Mouse (Mus musculus) MEL (cell line): Measurements from ENCODE around the gene Gm11027. TPM values are rescaled to one million over a fixed set of nuclear protein-coding genes. Genes with fewer than 3 reads are reported as not detected.
A peak's percentile ranks its signal among the peaks of the same experiment; 100 is the strongest.

Experiments
- DNase-seq: peaks from one replicate; pipeline ENCODE4 v3.0.0; 2011; ENCODE audit warnings: low read depth, low spot score
- H3K27ac ChIP-seq: 2 replicates; pipeline ENCODE4 v1.5.1; 2012; ENCODE audit warnings: low read depth, mild to moderate bottlenecking, control low read depth, low read length, moderate library complexity; ENCODE audit not compliant: control insufficient read depth
- H3K27me3 ChIP-seq, 2 experiments: fragments of 150-350 bp in 1 of 2; sonication (generic) in 1 of 2; 2 replicates each; pipeline ENCODE4 v1.6.1; 2012; ENCODE audit warnings: low read length in 2 of 2, mild to moderate bottlenecking in 2 of 2, improper control_type of control experiment in 1 of 2, moderate library complexity in 1 of 2; ENCODE audit not compliant: insufficient read depth in 2 of 2, control insufficient read depth in 1 of 2
- H3K36me3 ChIP-seq, 2 experiments: 2 replicates each; pipeline ENCODE4 v1.6.1; 2012 to 2014; ENCODE audit warnings: low read length in 2 of 2, improper control_type of control experiment in 1 of 2, inconsistent platforms in 1 of 2, mild to moderate bottlenecking in 1 of 2; ENCODE audit not compliant: insufficient read depth in 2 of 2, control insufficient read depth in 1 of 2
- H3K4me1 ChIP-seq, 2 experiments: fragments of 150-350 bp in 1 of 2; sonication (generic) in 1 of 2; 2 replicates each; pipeline ENCODE4 v1.6.1; 2012; ENCODE audit warnings: low read length in 2 of 2, improper control_type of control experiment in 1 of 2, mild to moderate bottlenecking in 1 of 2; ENCODE audit not compliant: insufficient read depth in 2 of 2, control insufficient read depth in 1 of 2
- H3K4me3 ChIP-seq, 2 experiments: fragments of 150-350 bp in 1 of 2; sonication (generic) in 1 of 2; 2 replicates each; pipeline ENCODE4 v1.5.1; 2012; ENCODE audit warnings: low read depth in 2 of 2, low read length in 2 of 2, mild to moderate bottlenecking in 2 of 2, moderate library complexity in 2 of 2, control low read depth in 1 of 2, improper control_type of control experiment in 1 of 2; ENCODE audit not compliant: control insufficient read depth in 1 of 2, insufficient read depth in 1 of 2
- H3K79me2 ChIP-seq: 2 replicates; pipeline ENCODE4 v1.6.1; 2012; ENCODE audit warnings: mild to moderate bottlenecking, low read length, moderate library complexity; ENCODE audit not compliant: control insufficient read depth, poor library complexity, insufficient read depth
- H3K9ac ChIP-seq: 2 replicates; pipeline ENCODE4 v1.6.1; 2012; ENCODE audit warnings: low read depth, mild to moderate bottlenecking, control low read depth, low read length, moderate library complexity; ENCODE audit not compliant: control insufficient read depth, poor library complexity, severe bottlenecking
- H3K9me3 ChIP-seq: fragments of 150-350 bp; sonication (generic); replicated peaks from 2 replicates; pipeline ENCODE4 v1.6.1; 2012; ENCODE audit warnings: mild to moderate bottlenecking, low read length, improper control_type of control experiment, moderate library complexity; ENCODE audit not compliant: insufficient read depth
- BHLHE40 ChIP-seq: IDR thresholded peaks from 2 replicates; pipeline ENCODE4 v1.6.1; 2012; ENCODE audit warnings: low read depth, mild to moderate bottlenecking, inconsistent platforms, low read length, improper control_type of control experiment, borderline replicate concordance
- CHD1 ChIP-seq: IDR thresholded peaks from 2 replicates; pipeline ENCODE4 v1.6.1; 2012; ENCODE audit warnings: low read depth, mild to moderate bottlenecking, inconsistent platforms, low read length, improper control_type of control experiment
- CTCF ChIP-seq, 3 experiments: IDR thresholded peaks in 2 of 3; conservative IDR thresholded peaks in 1 of 3; 2 replicates each; pipeline ENCODE4 v1.5.1; 2011 to 2012; ENCODE audit warnings: low read length in 3 of 3, low read depth in 2 of 3, mild to moderate bottlenecking in 2 of 3, improper control_type of control experiment in 1 of 3, inconsistent platforms in 1 of 3, mixed read lengths in 1 of 3, moderate library complexity in 1 of 3; ENCODE audit not compliant: control insufficient read depth in 1 of 3, insufficient read depth in 1 of 3, poor library complexity in 1 of 3, severe bottlenecking in 1 of 3
- ELF1 ChIP-seq: IDR thresholded peaks from 2 replicates; pipeline ENCODE4 v1.6.1; 2014; ENCODE audit warnings: low read depth, mild to moderate bottlenecking, inconsistent platforms, low read length, improper control_type of control experiment, moderate library complexity
- EP300 ChIP-seq, 2 experiments: IDR thresholded peaks; 2 replicates each; pipeline ENCODE4 v1.6.1; 2011; ENCODE audit warnings: improper control_type of control experiment in 2 of 2, low read length in 2 of 2, low read depth in 1 of 2, mild to moderate bottlenecking in 1 of 2
- ETS1 ChIP-seq: IDR thresholded peaks from 2 replicates; pipeline ENCODE4 v1.6.1; 2012; ENCODE audit warnings: low read depth, mild to moderate bottlenecking, inconsistent platforms, low read length, improper control_type of control experiment, moderate library complexity
- GATA1 ChIP-seq: IDR thresholded peaks from 2 replicates; pipeline ENCODE4 v1.6.1; 2011; ENCODE audit warnings: low read depth, low read length, improper control_type of control experiment
- HCFC1 ChIP-seq: IDR thresholded peaks from 2 replicates; pipeline ENCODE4 v1.6.1; 2012; ENCODE audit warnings: low read depth, mild to moderate bottlenecking, inconsistent platforms, low read length, improper control_type of control experiment, moderate library complexity
- JUND ChIP-seq: IDR thresholded peaks from 2 replicates; pipeline ENCODE4 v1.6.1; 2011; ENCODE audit warnings: low read depth, mild to moderate bottlenecking, improper control_type of control experiment, low read length
- MEF2A ChIP-seq: IDR thresholded peaks from 2 replicates; pipeline ENCODE4 v1.6.1; 2014; ENCODE audit warnings: low read depth, mild to moderate bottlenecking, inconsistent platforms, low read length, improper control_type of control experiment; ENCODE audit not compliant: poor library complexity, insufficient replicate concordance, severe bottlenecking; ENCODE audit errors: extremely low read depth
- MXI1 ChIP-seq: IDR thresholded peaks from 2 replicates; pipeline ENCODE4 v1.6.1; 2011; ENCODE audit warnings: mild to moderate bottlenecking, low read depth, low read length, improper control_type of control experiment
- MYC ChIP-seq: IDR thresholded peaks from 2 replicates; pipeline ENCODE4 v1.6.1; 2011; ENCODE audit warnings: low read depth, mild to moderate bottlenecking, low read length, improper control_type of control experiment, moderate library complexity
- POLR2AphosphoS5 ChIP-seq: IDR thresholded peaks from 2 replicates; pipeline ENCODE4 v1.6.1; 2012; ENCODE audit warnings: low read depth, borderline replicate concordance, mild to moderate bottlenecking, inconsistent platforms, low read length, moderate library complexity, mixed read lengths
- RCOR1 ChIP-seq: IDR thresholded peaks from 2 replicates; pipeline ENCODE4 v1.6.1; 2012; ENCODE audit warnings: low read depth, mild to moderate bottlenecking, inconsistent platforms, low read length, improper control_type of control experiment
- SIN3A ChIP-seq: IDR thresholded peaks from 2 replicates; pipeline ENCODE4 v1.6.1; 2012; ENCODE audit warnings: low read length, improper control_type of control experiment, inconsistent platforms
- TAL1 ChIP-seq: IDR thresholded peaks from 2 replicates; pipeline ENCODE4 v1.6.1; 2012; ENCODE audit warnings: mild to moderate bottlenecking, inconsistent platforms, low read length, moderate library complexity, mixed read lengths
- TCF12 ChIP-seq: IDR thresholded peaks from 2 replicates; pipeline ENCODE4 v1.6.1; 2014; ENCODE audit warnings: low read depth, mild to moderate bottlenecking, inconsistent platforms, low read length, improper control_type of control experiment, moderate library complexity
- UBTF ChIP-seq: IDR thresholded peaks from 2 replicates; pipeline ENCODE4 v1.6.1; 2012; ENCODE audit warnings: low read depth, mild to moderate bottlenecking, inconsistent platforms, low read length, improper control_type of control experiment, moderate library complexity, borderline replicate concordance; ENCODE audit not compliant: insufficient read depth
- ZC3H11A ChIP-seq: IDR thresholded peaks from 2 replicates; pipeline ENCODE4 v1.6.1; 2012; ENCODE audit warnings: low read depth, mild to moderate bottlenecking, inconsistent platforms, low read length, improper control_type of control experiment
- ZKSCAN1 ChIP-seq: IDR thresholded peaks from 2 replicates; pipeline ENCODE4 v1.6.1; 2012; ENCODE audit warnings: low read depth, mild to moderate bottlenecking, inconsistent platforms, low read length, improper control_type of control experiment, moderate library complexity
- ZNF384 ChIP-seq: IDR thresholded peaks from 2 replicates; pipeline ENCODE4 v1.6.1; 2012; ENCODE audit warnings: low read depth, mild to moderate bottlenecking, inconsistent platforms, low read length, improper control_type of control experiment
- polyA plus RNA-seq, 2 experiments: library from polyadenylated mRNA; stranded (reverse) in 1 of 2; unstranded in 1 of 2; fragments of >175 nt in 1 of 2; fragments of >200 nt in 1 of 2; gene quantifications; 2 replicates each; pipeline versions ENCODE4 v1.2.1 to v1.2.4; 2012; ENCODE audit warnings: low replicate concordance in 2 of 2, low read depth in 1 of 2; ENCODE audit not compliant: insufficient read length in 2 of 2, insufficient read depth in 1 of 2, missing spikeins in 1 of 2
- total RNA-seq: library from RNA; depleted of rRNA; stranded (reverse); fragments of 300-350 nt; gene quantifications from 2 replicates; pipeline ENCODE4 v1.2.3, GENCODE M21; 2012

Gene Gm11027
- total and polyA plus RNA-seq, 3 experiments = not detected

DNA sequence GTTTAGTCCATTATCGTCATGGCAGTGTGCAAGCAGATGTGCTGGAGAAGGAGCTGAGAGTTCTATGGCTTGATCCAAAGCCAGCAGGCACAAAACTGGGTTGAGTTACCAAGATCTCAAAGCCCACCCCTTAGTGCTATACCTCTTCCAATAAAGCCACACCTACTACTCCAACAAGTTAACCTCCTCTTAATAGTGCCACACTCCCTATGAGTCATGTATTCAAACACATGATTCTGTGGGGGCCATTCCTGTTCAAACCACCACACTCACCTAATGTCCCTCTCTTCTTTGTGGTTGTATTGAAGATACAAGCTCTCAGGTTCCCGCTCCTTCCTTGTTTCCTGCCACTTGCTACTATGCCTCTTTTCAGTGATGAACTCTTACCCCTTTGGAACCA, 24.7 kb downstream of the Gm11027 start:
- Histone ChIP-seq H3K36me3 (peaks cover 9 to 32% of the 10 kb centered on the region in 2 experiments), H3K4me1 (peaks cover 10 to 16% of the 10 kb centered on the region in 2 experiments)

DNA sequence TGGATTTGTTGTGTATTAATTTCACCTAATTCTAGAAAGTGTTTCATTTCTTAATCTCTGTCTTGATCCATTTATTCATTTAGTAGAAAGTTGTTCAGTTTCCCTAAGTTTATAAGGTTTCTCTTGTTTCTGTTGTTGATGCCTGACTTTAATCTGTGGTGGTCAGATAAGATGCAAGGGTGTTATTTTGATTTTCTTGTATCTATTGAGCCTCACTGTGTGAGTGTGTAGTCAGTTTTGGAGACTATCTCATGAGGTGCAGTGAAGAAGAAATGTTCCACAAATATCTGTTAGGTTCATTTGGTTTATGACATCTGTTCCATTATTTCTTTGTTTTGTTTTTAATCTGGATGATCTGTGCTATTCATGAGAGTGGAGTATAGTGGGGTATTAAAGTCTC, 27.0 kb downstream of the Gm11027 start:
- TF ChIP-seq TCF12 = peak; percentile 75
- TF ChIP-seq POLR2AphosphoS5 = no peak
- TF ChIP-seq CTCF (IDR thresholded peaks at IDR 0.05 in 2 of 3, conservative IDR thresholded peaks at IDR 0.05 in 1 of 3; ENCODE audit: control insufficient read depth in 1 of 3, insufficient read depth in 1 of 3, low read depth in 2 of 3, low read length in 3 of 3, poor library complexity in 1 of 3, severe bottlenecking in 1 of 3) = no peak
- peak; percentile 27; the same call in 1 of the 2 replicates for TF ChIP-seq MYC
- TF ChIP-seq ETS1 = peak; percentile 60
- peak; percentile 49 to 64; a peak in 3 of 4 replicates for TF ChIP-seq EP300 (IDR thresholded peaks at IDR 0.05; ENCODE audit: low read depth in 1 of 2, low read length in 2 of 2)
- 0 out of 2 replicates have a peak, but pooled peaks have one; percentile 34 for TF ChIP-seq MXI1
- TF ChIP-seq SIN3A = peak; percentile 31
- peak; percentile 49 for TF ChIP-seq TAL1
- TF ChIP-seq JUND = no peak
- TF ChIP-seq HCFC1 = no peak
- TF ChIP-seq GATA1 = peak; percentile 80
- no peak for TF ChIP-seq MEF2A
- no peak for TF ChIP-seq ZKSCAN1
- TF ChIP-seq RCOR1 = peak; percentile 94
- TF ChIP-seq ZNF384 = no peak
- TF ChIP-seq ZC3H11A = no peak
- TF ChIP-seq UBTF = no peak
- TF ChIP-seq CHD1 = 0 out of 2 replicates have a peak, but pooled peaks have one; percentile 13
- TF ChIP-seq ELF1 = no peak
- H3K27me3 ChIP-seq = no peaks in the 10 kb centered on the region
- H3K79me2 ChIP-seq = peaks cover 30% of the 10 kb centered on the region
- DNase-seq = no peak
- H3K4me3 ChIP-seq = no peak overlapping the region
- H3K9ac ChIP-seq = no peak overlapping the region
- H3K27ac ChIP-seq = no peak overlapping the region
- H3K4me1 ChIP-seq = peaks cover 22 to 28% of the 10 kb centered on the region in 2 experiments
- no peaks in the 10 kb centered on the region for H3K9me3 ChIP-seq
- peaks cover 9 to 39% of the 10 kb centered on the region in 2 experiments for H3K36me3 ChIP-seq

More for the DNA sequence above, 24.7 kb downstream of the Gm11027 start:
- Histone ChIP-seq H3K9ac (no peak overlapping the region), H3K9me3 (no peaks in the 10 kb centered on the region), H3K79me2 (peaks cover 42% of the 10 kb centered on the region), H3K4me3 (no peak overlapping the region), H3K27me3 (no peaks in the 10 kb centered on the region), H3K27ac (no peak overlapping the region)
- peak; percentile 52 for DNase-seq
- TF ChIP-seq ETS1 (0 out of 2 replicates have a peak, but pooled peaks have one; percentile 30), BHLHE40 (no peak), EP300 (IDR thresholded peaks at IDR 0.05; ENCODE audit: low read depth in 1 of 2, low read length in 2 of 2) (peak in 1 of 2 experiments; percentile 8; a peak in 1 of 4 replicates)
